Mouse (Mus musculus) liver, adult 2 months (tissue): ENCODE data around the gene Ctr9.

ENCODE experiments used
- CTCF ChIP-seq: fragments of 200-500 bp; IDR thresholded peaks from 2 replicates; pipeline ENCODE4 v1.5.1; 2011; ENCODE audit warnings: low read depth, low read length, control low read depth
- POLR2A ChIP-seq: fragments of 200-500 bp; IDR thresholded peaks from 2 replicates; pipeline ENCODE4 v1.6.1; 2011; ENCODE audit warnings: low read length, control low read depth; ENCODE audit not compliant: insufficient read depth; ENCODE audit errors: extremely low read depth

DNA sequence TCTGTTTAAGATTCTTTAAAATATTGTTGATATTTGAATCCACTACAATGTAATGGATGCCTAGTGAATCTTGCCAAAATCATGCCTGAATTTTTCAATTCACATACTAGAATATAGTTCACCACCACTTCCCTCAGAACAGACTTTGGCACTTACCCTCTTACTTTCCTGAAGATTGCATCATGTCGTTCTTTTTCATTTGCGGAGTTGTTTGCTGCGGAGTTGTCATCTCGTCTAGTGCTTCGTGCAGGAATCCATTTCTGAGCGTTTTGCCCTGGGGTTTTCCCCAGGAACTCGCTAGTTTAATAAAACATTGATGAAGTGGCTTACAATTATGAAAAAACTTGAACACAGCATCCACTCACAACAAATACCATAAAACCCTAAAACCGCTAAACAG is 51.3 kb downstream of the Ctr9 start:
- TF ChIP-seq POLR2A (no peak), CTCF (no peak)
